Mouse (Mus musculus) heart, embryonic 13.5 days (tissue): Measurements from ENCODE around the gene Cdk18. TPM values are rescaled to one million over a fixed set of nuclear protein-coding genes. Genes with fewer than 3 reads are reported as not detected.

Experiments used
- ATAC-seq: fragments of 200-750 bp; cut with Nextera tagmentation; 2 replicates; pipeline ENCODE4 v1.8.0; 2017; ENCODE audit warnings: moderate TSS enrichment; ENCODE audit not compliant: insufficient number of reproducible peaks, low FRiP score, low TSS enrichment; ENCODE audit errors: extremely low read depth
- H3K27ac ChIP-seq: fragments of 300-500 bp; sonication (generic); replicated peaks from 2 replicates; pipeline ENCODE4 v1.5.1; 2015; ENCODE audit warnings: moderate library complexity, mild to moderate bottlenecking, inconsistent platforms
- H3K27me3 ChIP-seq: fragments of 300-500 bp; sonication (generic); replicated peaks from 2 replicates; pipeline ENCODE4 v1.6.1; 2015; ENCODE audit warnings: mild to moderate bottlenecking, inconsistent platforms
- H3K36me3 ChIP-seq: fragments of 300-500 bp; sonication (generic); 2 replicates; pipeline ENCODE4 v1.6.1; 2015; ENCODE audit warnings: mild to moderate bottlenecking, inconsistent platforms
- H3K4me1 ChIP-seq: fragments of 300-500 bp; sonication (generic); 2 replicates; pipeline ENCODE4 v1.6.1; 2015; ENCODE audit warnings: inconsistent platforms
- H3K4me2 ChIP-seq: fragments of 300-500 bp; sonication (generic); 2 replicates; pipeline ENCODE4 v1.6.1; 2015; ENCODE audit warnings: inconsistent platforms, mild to moderate bottlenecking, moderate library complexity
- H3K4me3 ChIP-seq: fragments of 300-500 bp; sonication (generic); 2 replicates; pipeline ENCODE4 v1.5.1; 2015; ENCODE audit warnings: moderate library complexity, mild to moderate bottlenecking, inconsistent platforms
- H3K9ac ChIP-seq: fragments of 300-500 bp; sonication (generic); 2 replicates; pipeline ENCODE4 v1.6.1; 2015; ENCODE audit warnings: inconsistent platforms, mild to moderate bottlenecking, moderate library complexity
- H3K9me3 ChIP-seq: fragments of 300-500 bp; sonication (generic); 2 replicates; pipeline ENCODE4 v1.6.1; 2016; ENCODE audit warnings: inconsistent platforms
- WGBS: fragments of 180-500 bp; shearing (Covaris S2); methylation state at CpG from one replicate; pipeline ENCODE4 v1.1.7; 2015; ENCODE audit warnings: mixed read lengths; 5-methylcytosine and 5-hydroxymethylcytosine counted together
- polyA plus RNA-seq: library from polyadenylated mRNA; unstranded; fragments of >200 nt; fragmentation: Nextera tagmentation; extraction: Ambion mirVana; gene quantifications from 2 replicates; pipeline ENCODE4 v1.2.1, GENCODE M21; 2015

The Cdk18 gene
- polyA plus RNA-seq, 1 experiment from 2014 or later, result 2.4 TPM

DNA sequence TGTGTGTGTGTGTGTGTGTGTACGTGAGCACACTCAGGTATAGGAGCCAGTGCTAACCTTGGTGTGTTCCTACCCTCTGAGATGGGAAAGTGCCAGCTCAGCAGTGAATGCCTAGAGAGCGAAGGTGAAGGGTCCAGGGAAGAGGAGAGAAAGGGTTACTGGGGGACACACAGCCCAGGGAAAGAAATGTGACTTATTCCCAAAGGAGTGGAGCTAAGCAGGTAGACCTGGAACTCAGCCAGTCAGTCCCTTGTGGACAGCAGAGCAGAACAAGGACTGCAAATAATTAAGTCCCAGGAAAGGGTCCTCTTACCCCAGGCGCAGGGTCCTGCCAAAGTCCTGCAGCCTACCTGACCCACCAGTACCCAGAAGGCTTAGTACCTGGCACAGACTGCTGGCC is 2.6 kb downstream of the Cdk18 start:
- 85% methylated on average over 3 of the region's 3 CpGs for WGBS
- H3K4me1 ChIP-seq, result peaks cover 43% of the 10 kb centered on the region

DNA sequence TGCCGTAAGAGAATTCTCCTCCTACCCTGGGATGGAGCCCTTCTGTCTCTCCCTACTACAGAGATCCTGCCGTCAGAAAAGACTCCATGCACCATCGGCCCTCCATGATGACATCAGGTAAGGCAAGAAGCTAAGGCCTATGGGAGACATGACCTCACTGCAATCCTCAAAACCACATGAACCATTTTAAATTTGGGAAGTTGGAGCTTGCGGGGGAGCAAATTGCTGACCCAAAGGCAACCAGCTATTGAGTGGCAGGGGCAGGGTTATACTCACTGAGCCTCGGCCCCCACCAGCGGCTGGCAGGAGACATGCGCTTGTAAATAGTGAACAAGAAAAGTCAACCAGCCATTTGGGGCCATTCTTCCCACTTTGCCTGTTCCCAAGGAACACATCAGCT is 3.9 kb downstream of the Cdk18 start:
- ATAC-seq, result no peak
- Histone ChIP-seq H3K9me3 (no peaks in the 10 kb centered on the region), H3K27me3 (no peaks in the 10 kb centered on the region), H3K4me3 (no peak overlapping the region), H3K4me1 (peaks cover 43% of the 10 kb centered on the region), H3K4me2 (no peak overlapping the region), H3K36me3 (no peaks in the 10 kb centered on the region), H3K27ac (no peak overlapping the region), H3K9ac (no peak overlapping the region)
- 66% methylated on average over 7 of the region's 7 CpGs for WGBS

More for the DNA sequence above, 2.6 kb downstream of the Cdk18 start:
- Histone ChIP-seq H3K4me2 (no peak overlapping the region), H3K27me3 (peaks cover 2% of the 10 kb centered on the region; the same call in 1 of the 2 replicates), H3K36me3 (no peaks in the 10 kb centered on the region), H3K9me3 (no peaks in the 10 kb centered on the region), H3K9ac (no peak overlapping the region), H3K27ac (no peak overlapping the region), H3K4me3 (no peak overlapping the region)
- no peak for ATAC-seq

DNA sequence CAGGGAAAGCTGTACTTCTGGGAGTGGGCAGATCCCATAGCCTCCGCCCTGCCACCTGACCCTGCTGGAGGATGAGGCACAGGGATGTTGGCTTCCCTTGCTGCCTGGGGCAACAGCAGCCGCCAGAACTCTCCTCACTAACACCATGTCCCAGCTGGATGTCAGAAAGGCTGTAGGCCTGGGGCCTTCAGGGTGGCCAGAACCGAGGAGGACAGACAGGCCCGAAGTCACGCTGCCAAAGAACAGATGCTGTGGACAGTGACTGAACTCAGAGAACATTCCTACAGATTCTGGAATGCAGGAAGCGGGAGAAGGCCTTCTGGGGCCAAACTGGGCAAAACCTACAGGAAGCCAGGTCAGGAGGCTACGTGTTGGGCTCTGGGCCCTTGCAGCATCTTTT is 11.2 kb downstream of the Cdk18 start:
- Histone ChIP-seq H3K4me3 (no peak overlapping the region), H3K27me3 (no peaks in the 10 kb centered on the region), H3K4me2 (no peak overlapping the region), H3K4me1 (peaks cover 22% of the 10 kb centered on the region), H3K27ac (no peak overlapping the region), H3K9me3 (no peaks in the 10 kb centered on the region), H3K36me3 (no peaks in the 10 kb centered on the region), H3K9ac (no peak overlapping the region)
- 57% methylated on average over 7 of the region's 7 CpGs for WGBS
- ATAC-seq, result no peak

DNA sequence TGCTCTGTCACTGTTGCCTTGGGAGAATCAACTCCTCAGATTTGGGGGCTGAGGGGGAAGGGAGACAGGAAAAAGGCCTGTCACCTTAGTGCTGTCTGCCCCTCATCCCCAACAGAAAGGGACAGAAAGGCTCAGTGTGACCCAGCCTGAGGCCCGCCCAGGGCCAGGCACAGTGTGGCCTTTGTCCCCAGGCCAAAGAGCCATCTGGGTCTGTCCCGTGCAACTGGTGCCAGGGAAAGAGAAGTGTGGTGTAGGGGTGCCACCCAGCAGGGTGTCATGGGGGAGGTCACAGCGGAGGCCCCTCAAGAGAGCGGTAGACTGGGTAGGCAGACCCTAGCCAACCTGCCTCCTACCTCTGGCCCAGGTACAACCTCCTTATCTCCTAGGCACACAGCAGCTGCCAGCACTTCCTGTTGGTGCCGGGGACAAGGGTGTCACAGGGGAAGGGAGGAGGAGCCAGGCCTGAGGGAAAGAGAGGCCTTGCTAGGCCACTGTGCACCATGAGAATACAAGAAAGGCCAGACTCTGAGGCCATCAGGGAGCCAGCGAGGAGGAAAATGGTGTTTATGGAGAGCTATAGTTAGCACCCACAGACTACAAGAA is 13.6 kb downstream of the Cdk18 start:
- peak overlapping the region; percentile 15; the same call in 1 of the 2 replicates for H3K9ac ChIP-seq

DNA sequence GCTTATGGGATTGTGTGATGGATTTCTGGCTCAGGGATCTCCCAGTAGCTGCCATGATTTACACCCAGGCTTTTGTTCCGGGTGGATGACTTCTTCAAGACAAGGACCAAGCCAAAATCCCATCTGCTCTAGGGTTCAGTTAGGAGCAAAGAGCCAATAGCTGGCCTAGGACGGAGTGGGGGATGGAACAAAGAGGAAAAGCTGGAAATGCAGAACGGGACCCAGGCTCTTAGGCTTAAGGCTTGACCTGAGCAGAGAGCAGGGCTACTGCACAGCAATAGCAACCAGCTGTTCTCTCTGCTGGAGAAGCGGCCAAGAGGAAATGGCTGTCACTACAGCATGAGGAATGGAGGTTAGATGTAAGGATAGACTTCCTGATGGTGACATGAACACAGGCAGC is 14.2 kb downstream of the Cdk18 start:
- no peak overlapping the region for H3K4me2 ChIP-seq
- no peak overlapping the region for H3K27ac ChIP-seq
- no peaks in the 10 kb centered on the region for H3K27me3 ChIP-seq
- H3K9ac ChIP-seq, result no peak overlapping the region
- ATAC-seq, result no peak
- no peaks in the 10 kb centered on the region for H3K36me3 ChIP-seq
- no peak overlapping the region for H3K4me3 ChIP-seq
- WGBS, result 56% methylated on average over 4 of the region's 4 CpGs
- peaks cover 13% of the 10 kb centered on the region for H3K4me1 ChIP-seq
- no peaks in the 10 kb centered on the region for H3K9me3 ChIP-seq

More for the DNA sequence above, 13.6 kb downstream of the Cdk18 start:
- 55% methylated on average over 6 of the region's 6 CpGs for WGBS
- H3K4me1 ChIP-seq, result peaks cover 13% of the 10 kb centered on the region
- H3K36me3 ChIP-seq, result no peaks in the 10 kb centered on the region
- no peak overlapping the region for H3K27ac ChIP-seq
- H3K9me3 ChIP-seq, result no peaks in the 10 kb centered on the region
- no peak overlapping the region for H3K4me3 ChIP-seq
- no peaks in the 10 kb centered on the region for H3K27me3 ChIP-seq
- H3K4me2 ChIP-seq, result no peak overlapping the region
- ATAC-seq, result no peak

DNA sequence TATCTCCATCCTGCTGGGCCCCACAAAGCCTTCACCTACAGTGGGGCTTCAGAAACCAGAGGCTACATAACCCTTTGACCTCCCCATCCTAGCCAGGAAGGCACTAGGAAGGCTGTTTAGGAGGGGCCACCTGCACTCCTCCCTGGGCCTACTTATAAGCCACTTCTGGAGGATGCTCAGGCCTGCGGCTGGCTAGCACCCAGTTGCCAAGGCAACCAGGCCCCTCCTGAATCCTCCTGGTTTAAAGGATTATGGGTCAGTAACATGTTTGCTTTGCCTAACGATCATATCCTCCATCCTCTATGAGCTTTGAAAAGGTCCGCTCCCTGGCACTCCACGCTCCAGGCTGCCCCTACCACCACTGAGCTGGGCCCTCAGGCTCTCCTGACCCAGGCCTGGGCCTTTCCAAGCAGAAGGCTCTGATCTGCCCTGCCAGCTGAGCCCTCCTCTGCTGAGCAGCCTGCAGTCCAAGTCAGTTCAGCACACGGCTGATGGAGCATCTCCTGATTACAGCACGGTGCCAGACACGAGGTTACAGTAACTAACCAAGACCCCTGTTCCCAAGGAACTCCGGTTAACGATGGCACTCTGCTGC is 16.0 kb downstream of the Cdk18 start:
- H3K9ac ChIP-seq, result no peak overlapping the region
- WGBS, result 67% methylated on average over 9 of the region's 9 CpGs
- no peaks in the 10 kb centered on the region for H3K36me3 ChIP-seq
- H3K9me3 ChIP-seq, result no peaks in the 10 kb centered on the region
- no peak for ATAC-seq
- no peak overlapping the region for H3K4me3 ChIP-seq
- peaks cover 13% of the 10 kb centered on the region for H3K4me1 ChIP-seq
- H3K27ac ChIP-seq, result no peak overlapping the region
- H3K27me3 ChIP-seq, result no peaks in the 10 kb centered on the region
- no peak overlapping the region for H3K4me2 ChIP-seq

DNA sequence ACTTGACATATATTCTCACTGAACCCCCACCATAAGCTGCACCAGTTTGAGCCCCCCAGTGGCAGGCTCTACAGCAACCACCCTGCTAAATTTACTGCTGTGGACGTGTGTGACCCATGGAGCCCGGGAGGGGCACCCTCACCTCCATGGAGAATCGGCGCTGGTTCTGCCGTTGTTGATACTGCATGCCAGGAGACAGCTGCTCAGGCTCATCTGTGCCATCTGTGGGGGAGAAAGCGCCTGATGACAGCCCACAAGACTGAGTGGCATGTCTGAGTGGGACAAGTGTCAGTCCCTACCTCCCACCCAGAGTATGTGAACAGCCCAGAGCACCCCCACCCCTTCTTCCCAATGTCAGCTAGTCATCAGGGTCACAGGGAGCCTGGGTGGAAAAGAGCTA is 17.6 kb downstream of the Cdk18 start:
- Histone ChIP-seq H3K4me1 (peaks cover 13% of the 10 kb centered on the region), H3K27ac (no peak overlapping the region), H3K4me3 (no peak overlapping the region), H3K4me2 (no peak overlapping the region), H3K36me3 (no peaks in the 10 kb centered on the region), H3K9me3 (no peaks in the 10 kb centered on the region), H3K9ac (no peak overlapping the region), H3K27me3 (no peaks in the 10 kb centered on the region)
- WGBS, result 61% methylated on average over 6 of the region's 6 CpGs
- no peak for ATAC-seq

DNA sequence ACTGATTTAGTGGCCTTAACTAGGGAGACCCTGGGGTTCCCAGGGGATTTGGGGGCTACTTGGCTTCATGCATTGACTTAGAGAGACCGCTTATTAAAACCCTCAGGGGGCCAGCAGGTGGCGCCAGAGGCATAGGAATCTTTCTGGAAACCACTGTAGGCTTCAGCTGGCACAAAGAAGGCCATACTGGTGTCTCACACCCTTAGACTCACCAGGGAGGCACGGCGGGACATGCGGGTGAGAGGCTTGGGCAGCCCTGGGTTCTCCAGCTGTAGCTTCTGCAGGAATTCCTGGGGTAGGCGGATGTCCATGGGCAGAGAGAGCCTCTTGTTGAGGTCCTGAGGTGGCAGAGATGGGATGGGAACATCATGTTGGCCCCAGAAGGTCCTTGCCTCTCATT is 18.2 kb downstream of the Cdk18 start:
- Histone ChIP-seq H3K27ac (no peak overlapping the region), H3K4me1 (peaks cover 11% of the 10 kb centered on the region), H3K9me3 (no peaks in the 10 kb centered on the region), H3K4me2 (no peak overlapping the region), H3K27me3 (no peaks in the 10 kb centered on the region), H3K4me3 (no peak overlapping the region), H3K36me3 (no peaks in the 10 kb centered on the region), H3K9ac (no peak overlapping the region)
- 16% methylated on average over 6 of the region's 6 CpGs for WGBS
- ATAC-seq, result no peak

DNA sequence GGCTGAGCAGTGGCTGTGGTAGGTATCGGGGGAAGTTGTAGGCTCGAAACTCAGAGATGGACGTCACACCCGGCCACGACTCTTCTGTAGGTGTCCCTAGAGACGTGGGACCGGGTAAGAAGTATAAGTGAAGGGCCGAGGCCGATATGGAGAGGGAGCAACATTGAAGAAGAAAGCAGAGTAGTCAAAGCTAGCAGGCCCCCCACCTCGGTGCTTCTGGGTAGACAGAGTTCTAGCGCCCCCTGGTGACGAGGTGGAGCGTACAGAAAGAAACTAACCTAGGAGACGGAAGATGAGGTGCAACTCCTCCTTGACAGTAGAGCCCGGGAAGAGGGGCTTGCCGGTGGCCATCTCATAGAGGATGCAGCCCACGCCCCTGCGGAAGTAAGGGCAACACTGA is 22.9 kb downstream of the Cdk18 start:
- Histone ChIP-seq H3K4me3 (no peak overlapping the region), H3K9me3 (no peaks in the 10 kb centered on the region), H3K36me3 (peaks cover 3% of the 10 kb centered on the region; the same call in 1 of the 2 replicates), H3K27ac (no peak overlapping the region), H3K4me2 (peak overlapping the region; percentile 26; the same call in 1 of the 2 replicates), H3K4me1 (no peaks in the 10 kb centered on the region), H3K9ac (no peak overlapping the region), H3K27me3 (no peaks in the 10 kb centered on the region; the same call in 1 of the 2 replicates)
- WGBS, result 22% methylated on average over 18 of the region's 18 CpGs
- no peak for ATAC-seq

DNA sequence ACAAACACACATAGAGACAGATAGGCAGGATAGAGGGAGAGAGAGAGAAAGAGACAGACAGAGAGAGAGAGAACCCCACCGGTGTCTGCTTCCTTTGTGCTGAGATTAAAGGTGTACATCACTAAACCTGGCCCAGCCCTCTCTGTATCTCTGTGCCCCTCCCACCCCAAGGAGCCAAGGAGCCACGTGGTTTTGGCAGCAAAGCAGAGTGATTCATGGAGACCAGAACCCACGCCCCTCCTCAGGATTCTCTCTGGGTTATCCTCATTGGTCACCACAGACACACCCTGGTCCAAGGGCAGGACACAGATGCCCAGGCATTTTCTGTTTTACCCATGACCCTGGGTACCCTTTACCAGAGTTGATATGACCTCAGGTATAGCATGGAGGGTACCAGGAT is 26.4 kb downstream of the Cdk18 start:
- no peak for ATAC-seq
- Histone ChIP-seq H3K4me1 (no peaks in the 10 kb centered on the region), H3K4me2 (no peak overlapping the region), H3K9me3 (no peaks in the 10 kb centered on the region), H3K27me3 (no peaks in the 10 kb centered on the region; the same call in 1 of the 2 replicates), H3K27ac (no peak overlapping the region), H3K9ac (no peak overlapping the region), H3K4me3 (no peak overlapping the region), H3K36me3 (peaks cover 3% of the 10 kb centered on the region; the same call in 1 of the 2 replicates)
- 55% methylated on average over 3 of the region's 3 CpGs for WGBS

DNA sequence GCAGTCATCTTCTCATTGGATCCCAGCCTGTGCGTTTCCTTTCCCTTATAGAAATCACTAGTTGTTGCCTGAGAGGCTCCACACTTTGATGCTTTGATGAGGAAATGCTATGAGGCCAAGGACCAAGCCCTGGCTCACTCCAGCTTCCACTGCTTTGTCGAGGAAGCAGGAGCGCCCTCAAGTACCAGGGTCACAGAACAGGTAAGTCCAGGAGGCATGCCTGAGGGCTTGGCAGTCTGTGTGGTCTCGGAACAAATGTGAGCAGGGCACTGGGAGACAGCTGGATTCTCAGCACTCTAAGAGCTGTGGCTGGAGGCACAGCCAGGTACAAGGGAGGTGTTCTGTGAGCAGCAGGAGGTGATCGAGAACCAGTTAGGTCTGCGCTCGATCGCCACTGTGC is 27.1 kb downstream of the Cdk18 start:
- Histone ChIP-seq H3K36me3 (peaks cover 3% of the 10 kb centered on the region; the same call in 1 of the 2 replicates), H3K4me2 (no peak overlapping the region), H3K4me3 (no peak overlapping the region), H3K4me1 (no peaks in the 10 kb centered on the region), H3K27ac (no peak overlapping the region), H3K9me3 (no peaks in the 10 kb centered on the region), H3K9ac (no peak overlapping the region), H3K27me3 (no peaks in the 10 kb centered on the region; the same call in 1 of the 2 replicates)
- WGBS, result 72% methylated on average over 8 of the region's 8 CpGs
- no peak for ATAC-seq

DNA sequence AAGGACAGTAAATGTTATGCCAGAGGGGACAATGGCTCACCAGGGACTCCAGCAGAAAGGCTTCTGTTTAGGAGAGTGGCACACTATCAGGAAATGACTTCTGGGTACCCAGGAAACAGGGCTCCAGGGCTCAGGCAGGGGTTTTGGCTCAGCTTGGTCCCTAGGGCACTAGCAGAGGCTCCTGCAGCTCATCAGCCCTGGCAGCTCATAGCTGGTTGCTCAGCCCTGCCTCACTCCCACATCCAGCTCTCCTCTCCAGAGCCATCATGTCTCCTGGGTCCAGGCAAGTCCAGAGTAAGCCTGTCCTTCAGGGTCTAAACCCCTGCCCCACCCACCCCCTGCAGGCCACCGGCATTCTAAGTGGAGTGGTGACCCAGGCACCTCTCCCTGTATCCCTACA is 28.1 kb downstream of the Cdk18 start:
- ATAC-seq, result no peak

More for the DNA sequence above, 28.1 kb downstream of the Cdk18 start:
- Histone ChIP-seq H3K9ac (no peak overlapping the region), H3K36me3 (peaks cover 3% of the 10 kb centered on the region; the same call in 1 of the 2 replicates), H3K4me1 (no peaks in the 10 kb centered on the region), H3K4me3 (no peak overlapping the region), H3K9me3 (no peaks in the 10 kb centered on the region), H3K27me3 (peaks cover 3% of the 10 kb centered on the region), H3K4me2 (no peak overlapping the region), H3K27ac (no peak overlapping the region)
- 32% methylated on average over 1 of the region's 1 CpGs for WGBS
